Mouse (Mus musculus): ENCODE data around the gene Reep1.

- peak; percentile 67 for TF ChIP-seq EP300 (optimal IDR thresholded peaks at IDR 0.05)
- no peak for TF ChIP-seq CTCF (IDR thresholded peaks at IDR 0.05; ENCODE audit: low read depth)
Observed at GRCm38 (mm10) chr6:71823488-71823887, 116.1 kb downstream of the Reep1 start.
